Mouse (Mus musculus) limb, embryonic 15.5 days (tissue): ENCODE measurements at regions not wholly inside any gene's neighbourhood (a gene's known extent, or its start where the extent isn't known, plus 50 kb on each side); places are given as distances from the start of the nearest gene placed in this dataset.

Experiments used
- ATAC-seq: fragments of 200-750 bp; cut with Nextera tagmentation; 2 replicates; pipeline ENCODE4 v1.8.0; 2017; ENCODE audit warnings: low read depth, moderate TSS enrichment; ENCODE audit not compliant: insufficient number of reproducible peaks, low FRiP score, low TSS enrichment
- H3K27ac ChIP-seq: fragments of 300-500 bp; sonication (generic); 2 replicates; pipeline ENCODE4 v1.5.1; 2015; ENCODE audit warnings: moderate library complexity, mild to moderate bottlenecking, inconsistent platforms
- H3K27me3 ChIP-seq: fragments of 300-500 bp; sonication (generic); 2 replicates; pipeline ENCODE4 v1.6.1; 2015; ENCODE audit warnings: inconsistent platforms
- H3K36me3 ChIP-seq: fragments of 300-500 bp; sonication (generic); 2 replicates; pipeline ENCODE4 v1.6.1; 2015; ENCODE audit warnings: inconsistent platforms
- H3K4me1 ChIP-seq: fragments of 300-500 bp; sonication (generic); 2 replicates; pipeline ENCODE4 v1.6.1; 2015; ENCODE audit warnings: inconsistent platforms
- H3K4me2 ChIP-seq: fragments of 300-500 bp; sonication (generic); 2 replicates; pipeline ENCODE4 v1.6.1; 2015; ENCODE audit warnings: mild to moderate bottlenecking, inconsistent platforms
- H3K4me3 ChIP-seq: fragments of 300-500 bp; sonication (generic); 2 replicates; pipeline ENCODE4 v1.5.1; 2015; ENCODE audit warnings: mild to moderate bottlenecking, inconsistent platforms
- H3K9ac ChIP-seq: fragments of 300-500 bp; sonication (generic); 2 replicates; pipeline ENCODE4 v1.6.1; 2015; ENCODE audit warnings: inconsistent platforms
- H3K9me3 ChIP-seq: fragments of 300-500 bp; sonication (generic); 2 replicates; pipeline ENCODE4 v1.6.1; 2016; ENCODE audit warnings: inconsistent platforms
- WGBS: fragments of 180-500 bp; shearing (Covaris S2); methylation state at CpG from one replicate; pipeline ENCODE4 v1.1.7; 2015; 5-methylcytosine and 5-hydroxymethylcytosine counted together

DNA sequence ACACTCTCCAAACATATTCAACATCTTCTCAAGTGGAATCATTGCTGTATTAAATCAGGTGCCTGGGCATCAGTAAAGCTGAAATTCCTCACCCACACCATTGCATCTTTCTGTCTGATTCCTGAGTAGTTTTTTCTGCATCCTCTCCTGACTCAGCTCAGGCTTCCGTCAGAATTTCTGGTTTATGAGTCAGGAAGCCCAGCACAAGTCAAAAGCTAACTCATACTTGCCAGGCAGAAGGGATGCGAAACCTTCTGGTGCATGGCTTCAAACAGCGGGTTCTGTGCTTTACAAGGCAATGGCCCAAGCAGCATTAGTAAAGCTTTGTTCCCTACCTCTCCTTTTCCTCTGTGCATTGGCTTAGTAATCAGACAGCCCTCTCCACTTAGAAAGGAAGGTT lies 155.7 kb upstream of the Ccdc122 start:
- no peak for ATAC-seq
- Histone ChIP-seq H3K27me3 (no peaks in the 10 kb centered on the region), H3K36me3 (no peaks in the 10 kb centered on the region), H3K4me2 (no peak overlapping the region), H3K4me1 (peaks cover 23% of the 10 kb centered on the region), H3K9me3 (no peaks in the 10 kb centered on the region), H3K27ac (no peak overlapping the region), H3K9ac (no peak overlapping the region), H3K4me3 (no peak overlapping the region)
- 69% methylated on average over 3 of the region's 3 CpGs for WGBS

DNA sequence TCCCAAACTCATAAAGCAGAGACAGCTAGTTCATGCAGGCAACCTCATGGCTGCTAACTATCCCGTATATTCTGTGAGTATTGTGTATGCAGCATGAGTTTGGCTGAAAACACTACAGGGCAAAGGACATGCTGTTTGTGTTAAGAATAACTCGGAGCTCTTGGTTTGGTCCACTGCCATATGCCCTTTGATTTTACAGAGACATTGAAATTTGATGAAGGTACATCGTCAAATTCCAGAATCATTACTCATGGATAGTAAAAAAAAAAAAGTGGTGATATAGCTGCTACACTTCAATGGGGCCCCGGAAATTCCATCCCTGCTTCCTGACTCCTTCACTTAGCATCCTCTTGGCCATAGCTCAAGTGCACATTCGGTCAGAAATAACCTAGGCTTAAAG lies 159.3 kb upstream of the Ccdc122 start:
- H3K4me3 ChIP-seq = no peak overlapping the region
- no peaks in the 10 kb centered on the region for H3K36me3 ChIP-seq
- H3K27ac ChIP-seq = no peak overlapping the region
- no peak overlapping the region for H3K4me2 ChIP-seq
- H3K4me1 ChIP-seq = peaks cover 29% of the 10 kb centered on the region; the same call in 1 of the 2 replicates
- H3K9ac ChIP-seq = no peak overlapping the region
- no peaks in the 10 kb centered on the region for H3K9me3 ChIP-seq
- ATAC-seq = no peak
- H3K27me3 ChIP-seq = no peaks in the 10 kb centered on the region
- 44% methylated on average over 5 of the region's 5 CpGs for WGBS

DNA sequence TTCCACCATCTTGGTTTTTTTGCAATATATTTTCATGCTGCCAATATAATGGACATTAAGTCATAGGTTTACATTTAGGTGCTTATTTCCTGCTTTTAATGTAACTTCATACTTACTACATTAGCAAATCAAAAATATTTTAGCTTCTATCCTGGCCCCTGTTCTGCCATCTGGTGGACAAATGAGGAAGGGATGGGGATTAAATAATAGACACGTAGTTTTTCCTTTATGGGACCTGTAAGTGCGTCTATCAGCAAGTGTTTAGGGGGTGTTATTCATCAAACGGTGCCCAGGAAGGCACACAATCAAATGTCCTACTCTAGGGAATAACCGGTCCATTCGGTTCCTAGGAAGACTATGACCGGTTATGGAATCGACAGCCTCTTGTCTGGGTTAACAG lies 160.6 kb upstream of the Ccdc122 start:
- H3K36me3 ChIP-seq = no peaks in the 10 kb centered on the region
- H3K27me3 ChIP-seq = no peaks in the 10 kb centered on the region
- no peak for ATAC-seq
- H3K4me1 ChIP-seq = peaks cover 29% of the 10 kb centered on the region; the same call in 1 of the 2 replicates
- H3K27ac ChIP-seq = peak overlapping the region; percentile 86
- no peaks in the 10 kb centered on the region for H3K9me3 ChIP-seq
- no peak overlapping the region for H3K4me3 ChIP-seq
- H3K9ac ChIP-seq = no peak overlapping the region
- H3K4me2 ChIP-seq = no peak overlapping the region
- WGBS = 45% methylated on average over 7 of the region's 7 CpGs

DNA sequence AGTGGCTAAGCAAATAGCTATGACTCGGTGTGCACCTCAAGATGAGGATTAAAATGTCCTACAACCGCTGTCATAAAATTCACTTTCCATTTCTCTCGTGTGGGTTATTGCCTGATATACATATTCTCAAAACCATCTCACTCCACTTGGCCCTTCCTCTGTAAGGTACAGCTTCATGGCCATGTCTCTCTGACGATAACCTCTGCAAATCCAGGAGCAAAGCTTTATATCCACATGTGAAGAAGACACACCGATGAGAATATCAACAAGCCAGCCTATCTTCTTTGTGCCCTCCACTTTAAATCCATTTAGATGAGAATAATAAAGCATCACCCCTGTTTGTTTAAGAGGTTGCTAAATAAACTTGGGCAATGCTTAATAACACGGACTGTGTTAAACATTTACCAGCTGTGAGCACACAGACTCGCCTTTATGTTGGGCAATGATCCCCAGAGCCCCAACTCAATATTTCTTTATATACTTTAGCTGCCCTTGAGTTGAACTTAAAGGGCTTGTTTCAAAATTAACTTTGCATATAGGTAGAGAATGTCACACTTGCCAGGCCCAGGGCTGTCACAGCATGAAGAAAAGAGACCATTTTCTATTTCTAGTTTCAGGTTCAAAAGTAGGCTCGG lies 161.2 kb upstream of the Ccdc122 start:
- no peaks in the 10 kb centered on the region for H3K9me3 ChIP-seq
- H3K27ac ChIP-seq = peak overlapping the region; percentile 86
- no peaks in the 10 kb centered on the region for H3K36me3 ChIP-seq
- no peak; the same call in 1 of the 2 replicates for ATAC-seq
- H3K9ac ChIP-seq = no peak overlapping the region
- no peak overlapping the region for H3K4me3 ChIP-seq
- no peak overlapping the region for H3K4me2 ChIP-seq
- WGBS = 42% methylated on average over 8 of the region's 8 CpGs
- H3K4me1 ChIP-seq = peaks cover 29% of the 10 kb centered on the region; the same call in 1 of the 2 replicates
- no peaks in the 10 kb centered on the region for H3K27me3 ChIP-seq

DNA sequence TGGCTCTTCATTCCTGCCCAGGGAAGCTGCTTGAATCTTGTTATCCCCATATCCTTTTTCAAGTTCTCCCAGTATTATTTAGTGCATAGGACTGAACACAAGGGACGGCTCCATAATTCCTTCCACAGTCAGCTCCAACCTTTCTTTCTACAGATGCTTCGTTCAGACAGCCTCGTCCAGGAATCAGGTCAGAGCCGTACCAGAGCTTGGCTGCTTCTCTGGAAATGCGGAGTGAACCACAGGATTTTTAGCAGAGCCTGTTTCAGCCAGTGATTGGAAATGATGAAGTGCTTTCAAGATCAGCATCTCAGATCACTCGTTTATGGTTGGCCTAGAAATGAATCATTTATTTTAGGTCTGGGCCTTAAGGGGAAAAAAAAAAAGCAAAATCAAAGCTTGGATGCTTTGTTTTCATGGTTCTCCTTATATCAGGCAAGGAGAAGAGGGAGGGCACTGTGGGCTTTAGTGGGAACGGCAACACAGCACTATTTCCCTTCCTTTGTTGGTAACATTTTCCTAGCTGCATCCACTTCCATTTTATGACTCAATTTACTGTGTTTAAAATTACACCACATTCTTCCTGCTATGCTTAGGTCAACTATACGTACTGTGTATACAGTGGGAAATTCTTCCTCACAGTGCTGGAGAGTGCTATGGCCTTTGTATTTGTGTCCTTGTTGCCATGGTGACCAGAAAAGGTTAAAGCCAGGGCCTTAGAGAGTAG lies 161.9 kb upstream of the Ccdc122 start:
- Histone ChIP-seq H3K27ac (peak overlapping the region; percentile 86), H3K9ac (no peak overlapping the region), H3K9me3 (no peaks in the 10 kb centered on the region), H3K27me3 (no peaks in the 10 kb centered on the region), H3K36me3 (no peaks in the 10 kb centered on the region), H3K4me1 (peaks cover 29% of the 10 kb centered on the region; the same call in 1 of the 2 replicates), H3K4me3 (no peak overlapping the region), H3K4me2 (no peak overlapping the region)
- WGBS = 31% methylated on average over 8 of the region's 8 CpGs
- ATAC-seq = peak; percentile 80

DNA sequence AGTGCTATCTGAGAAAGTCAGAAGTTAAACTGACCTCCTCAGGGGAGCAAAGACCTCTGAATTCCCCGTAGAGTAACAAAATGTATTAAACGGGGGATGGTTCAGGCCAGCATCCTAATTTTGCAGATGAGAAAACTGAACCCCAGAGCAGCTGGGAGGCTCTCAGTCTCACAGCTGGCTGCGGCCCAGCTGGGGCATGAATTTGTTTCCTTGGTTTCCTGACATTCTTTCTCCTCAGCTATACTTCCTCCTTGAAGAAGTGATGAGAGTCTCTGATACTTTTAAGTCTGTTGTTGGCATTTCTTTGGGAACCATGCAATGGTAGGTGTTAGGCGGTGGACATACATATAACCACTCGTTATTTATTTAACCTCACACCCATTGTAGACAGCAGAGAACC lies 162.9 kb upstream of the Ccdc122 start:
- Histone ChIP-seq H3K9ac (no peak overlapping the region), H3K4me1 (peaks cover 31% of the 10 kb centered on the region; the same call in 1 of the 2 replicates), H3K27ac (peak overlapping the region; percentile 86), H3K27me3 (no peaks in the 10 kb centered on the region), H3K9me3 (no peaks in the 10 kb centered on the region), H3K36me3 (no peaks in the 10 kb centered on the region), H3K4me3 (no peak overlapping the region), H3K4me2 (no peak overlapping the region)
- 67% methylated on average over 5 of the region's 5 CpGs for WGBS
- no peak for ATAC-seq

DNA sequence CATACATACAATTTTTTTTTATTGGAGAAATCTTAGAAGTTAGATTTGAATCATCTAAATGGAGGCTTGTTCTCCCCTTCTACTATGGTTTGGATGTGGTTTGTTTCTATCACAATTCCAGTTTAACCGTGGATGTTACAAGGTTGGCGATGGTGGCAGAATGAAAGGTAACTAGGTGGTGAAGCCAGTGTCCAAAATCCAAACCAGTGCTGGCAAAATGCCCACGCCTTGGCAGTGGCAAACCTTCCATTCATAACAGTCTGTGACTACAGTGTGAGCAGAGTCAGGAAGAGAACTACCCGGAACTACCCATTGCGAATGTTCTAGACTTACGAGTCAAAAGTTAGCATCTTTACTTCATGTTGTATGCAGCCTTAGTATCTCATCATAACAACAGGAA lies 163.6 kb upstream of the Ccdc122 start:
- Histone ChIP-seq H3K4me2 (no peak overlapping the region), H3K9ac (no peak overlapping the region), H3K4me3 (no peak overlapping the region), H3K36me3 (no peaks in the 10 kb centered on the region), H3K27me3 (no peaks in the 10 kb centered on the region), H3K27ac (no peak overlapping the region), H3K9me3 (no peaks in the 10 kb centered on the region), H3K4me1 (peaks cover 31% of the 10 kb centered on the region; the same call in 1 of the 2 replicates)
- WGBS = 94% methylated on average over 6 of the region's 6 CpGs
- no peak for ATAC-seq

DNA sequence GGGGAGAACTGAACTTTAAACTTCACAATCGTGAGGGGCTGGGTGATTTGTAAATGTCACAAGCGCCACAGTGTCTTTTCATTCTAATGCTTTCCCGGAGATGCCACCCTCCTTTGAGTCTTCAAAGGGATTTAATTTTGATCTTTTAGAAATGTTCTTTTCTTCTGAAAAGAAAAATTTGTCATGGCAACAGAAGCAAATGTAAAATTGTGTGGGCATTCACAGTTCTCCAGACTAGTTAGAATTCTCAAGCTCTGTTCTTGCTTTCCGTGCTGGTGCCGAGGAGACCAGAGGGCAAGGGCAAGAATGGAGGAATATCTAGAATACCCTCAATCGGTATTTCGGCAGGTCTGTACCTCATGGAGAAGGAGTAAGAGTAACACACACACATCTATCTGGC lies 164.1 kb upstream of the Ccdc122 start:
- peaks cover 31% of the 10 kb centered on the region; the same call in 1 of the 2 replicates for H3K4me1 ChIP-seq
- H3K4me3 ChIP-seq = no peak overlapping the region
- no peak overlapping the region for H3K9ac ChIP-seq
- no peak overlapping the region for H3K27ac ChIP-seq
- 94% methylated on average over 7 of the region's 7 CpGs for WGBS
- no peak for ATAC-seq
- H3K36me3 ChIP-seq = no peaks in the 10 kb centered on the region
- H3K27me3 ChIP-seq = no peaks in the 10 kb centered on the region
- no peaks in the 10 kb centered on the region for H3K9me3 ChIP-seq
- no peak overlapping the region for H3K4me2 ChIP-seq

DNA sequence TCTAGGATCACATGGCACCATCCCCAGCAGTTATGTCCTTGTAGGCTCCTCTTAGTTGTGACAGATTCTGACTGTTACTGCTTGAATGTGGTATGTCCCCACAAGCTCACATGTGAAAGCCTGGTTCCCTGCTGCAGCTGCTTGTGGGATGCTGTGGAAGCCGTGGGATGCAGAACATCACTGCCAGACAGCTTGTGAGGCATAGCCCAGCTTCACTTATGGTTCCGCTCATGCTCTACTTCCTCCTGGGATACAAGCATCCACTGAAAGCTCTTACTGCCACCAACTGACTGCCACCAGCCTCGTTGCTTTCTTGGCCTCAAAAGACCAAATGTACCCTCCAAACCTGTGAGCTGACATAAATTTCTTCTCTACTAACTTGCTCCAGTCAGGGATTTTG lies 167.7 kb upstream of the Ccdc122 start:
- WGBS = 82% methylated on average over 3 of the region's 3 CpGs
- Histone ChIP-seq H3K27ac (peak overlapping the region; percentile 66), H3K9me3 (no peaks in the 10 kb centered on the region), H3K4me2 (no peak overlapping the region), H3K36me3 (no peaks in the 10 kb centered on the region), H3K4me1 (peaks cover 6% of the 10 kb centered on the region; the same call in 1 of the 2 replicates), H3K27me3 (no peaks in the 10 kb centered on the region), H3K4me3 (no peak overlapping the region), H3K9ac (no peak overlapping the region)
- no peak for ATAC-seq

DNA sequence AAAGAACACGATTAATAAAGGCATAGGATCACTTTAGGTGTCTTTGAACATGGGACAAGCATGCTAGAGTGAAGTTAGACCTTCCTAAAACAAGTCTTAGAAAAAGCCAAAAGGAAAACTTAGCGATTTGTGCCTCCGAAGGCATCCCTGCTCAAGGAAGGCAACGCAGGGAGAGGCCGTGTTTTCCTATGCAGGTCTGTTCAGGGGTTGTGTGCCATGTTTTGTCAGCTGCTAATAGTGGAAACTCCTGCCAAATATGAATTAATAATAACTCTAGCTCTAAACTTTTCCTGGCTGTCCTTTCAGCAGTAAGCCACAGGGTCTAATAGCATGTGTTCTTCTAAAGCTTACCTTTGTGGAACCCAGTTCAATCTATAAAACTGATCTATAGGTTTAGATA lies 168.4 kb upstream of the Ccdc122 start:
- Histone ChIP-seq H3K36me3 (no peaks in the 10 kb centered on the region), H3K4me3 (no peak overlapping the region), H3K27me3 (no peaks in the 10 kb centered on the region), H3K9ac (no peak overlapping the region), H3K9me3 (no peaks in the 10 kb centered on the region), H3K4me1 (0 out of 2 replicates have a peak, but pooled peaks cover 2% of the 10 kb centered on the region), H3K4me2 (no peak overlapping the region), H3K27ac (peak overlapping the region; percentile 47; the same call in 1 of the 2 replicates)
- WGBS = 72% methylated on average over 5 of the region's 5 CpGs
- peak; percentile 52; the same call in 1 of the 2 replicates for ATAC-seq

DNA sequence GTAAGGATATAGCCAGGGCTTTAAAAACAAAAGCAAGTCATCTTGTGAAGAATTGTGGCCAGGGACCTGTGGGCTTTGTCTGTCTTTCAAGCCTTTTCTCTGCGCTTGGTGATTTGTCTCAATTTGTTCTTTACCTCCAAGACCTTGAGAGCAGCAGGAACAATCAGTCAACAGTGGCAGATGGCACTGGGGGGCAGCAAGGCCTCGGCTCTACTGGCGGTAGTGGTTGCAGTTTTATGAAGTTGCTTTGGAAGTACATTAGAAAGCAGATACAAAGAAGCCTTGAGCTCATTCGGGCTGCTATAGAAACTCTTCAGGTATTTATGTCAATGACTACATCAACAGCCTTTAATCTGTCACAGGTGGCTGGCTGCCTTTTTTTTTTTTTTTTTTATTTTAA lies 171.9 kb upstream of the Ccdc122 start:
- Histone ChIP-seq H3K9me3 (no peaks in the 10 kb centered on the region), H3K27ac (no peak overlapping the region), H3K36me3 (no peaks in the 10 kb centered on the region), H3K4me1 (0 out of 2 replicates have a peak, but pooled peaks cover 2% of the 10 kb centered on the region), H3K9ac (no peak overlapping the region), H3K27me3 (no peaks in the 10 kb centered on the region), H3K4me2 (no peak overlapping the region), H3K4me3 (no peak overlapping the region)
- WGBS = 49% methylated on average over 4 of the region's 4 CpGs
- ATAC-seq = no peak

DNA sequence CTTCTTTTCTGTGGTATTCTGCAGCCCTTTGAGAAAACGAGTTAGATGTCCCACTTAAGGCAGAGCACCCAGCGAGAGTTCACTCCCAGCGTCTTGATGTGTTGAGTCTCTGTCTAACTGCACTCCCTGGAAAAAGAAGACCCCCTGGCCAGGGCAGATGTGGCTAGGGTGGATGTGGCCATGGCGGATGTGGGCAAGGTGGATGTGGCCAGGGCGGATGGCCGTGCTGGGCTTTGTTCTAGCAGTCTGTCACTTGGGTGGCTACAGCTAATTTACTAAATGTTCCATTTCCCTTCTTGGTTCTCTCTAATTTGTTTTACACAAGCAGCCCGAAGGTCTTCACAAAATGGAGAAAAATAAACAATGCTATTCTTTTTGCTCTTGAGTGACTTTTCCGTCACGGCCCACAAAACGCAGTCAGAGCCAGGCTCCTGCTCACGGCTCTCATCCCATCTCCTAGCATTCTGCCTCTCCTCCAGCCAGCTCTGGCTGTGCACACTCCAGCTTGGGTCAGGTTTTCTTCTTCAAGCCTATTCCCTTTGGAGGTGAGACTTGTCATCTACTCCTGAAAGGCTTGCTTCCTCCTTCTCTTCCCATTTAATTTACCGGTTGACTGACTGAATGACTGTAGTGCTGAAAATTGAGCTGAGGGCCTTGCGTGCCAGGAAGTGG lies 173.4 kb upstream of the Ccdc122 start:
- H3K4me1 ChIP-seq = peaks cover 5% of the 10 kb centered on the region; the same call in 1 of the 2 replicates
- no peak overlapping the region for H3K4me3 ChIP-seq
- no peak overlapping the region for H3K27ac ChIP-seq
- 84% methylated on average over 13 of the region's 13 CpGs for WGBS
- no peaks in the 10 kb centered on the region for H3K27me3 ChIP-seq
- no peak overlapping the region for H3K9ac ChIP-seq
- no peak for ATAC-seq
- H3K4me2 ChIP-seq = no peak overlapping the region
- H3K36me3 ChIP-seq = no peaks in the 10 kb centered on the region
- H3K9me3 ChIP-seq = no peaks in the 10 kb centered on the region
